Mouse (Mus musculus) hindbrain, embryonic 14.5 days (tissue): Measurements from ENCODE around the gene Zfp72. TPM values are rescaled to one million over a fixed set of nuclear protein-coding genes. Genes with fewer than 3 reads are reported as not detected.

Experiments used
- microRNA counts: library from miRNA; unstranded; fragments of <30 nt; microRNA quantifications from one replicate; lab custom pipeline; 2016
- microRNA-seq: library from miRNA; unstranded; fragments of <30 nt; microRNA quantifications from one replicate; pipeline ENCODE4, GENCODE M21; 2016
- polyA plus RNA-seq: library from polyadenylated mRNA; unstranded; fragments of >200 nt; fragmentation: Nextera tagmentation; extraction: Ambion mirVana; gene quantifications from 2 replicates; pipeline ENCODE4 v1.2.1, GENCODE M21; 2014

Gene Zfp72
- polyA plus RNA-seq, 1 experiment from 2014 or later, result 6.9 TPM

MicroRNA genes within 50 kb of the gene (microRNA counts, 519-probe panel; counts per million panel counts)
- not detected for microRNA mmu-miR-692 (lab: Ali Mortazavi, UCI)

Small RNA genes lying within 50 kb of the gene (microRNA-seq; reads per million reads assigned to microRNA genes)
- gene Mir692-3, result not detected

Other genes starting within 250 kb of the Zfp72 start
- gene Exoc3, start 182.1 kb downstream of the Zfp72 start, polyA plus RNA-seq, result 125 and 133 TPM in 2 replicates
- 0.51 and 0.52 TPM in 2 replicates for gene Ahrr, start 98.5 kb downstream of the Zfp72 start, polyA plus RNA-seq
- gene Pdcd6, start 73.3 kb downstream of the Zfp72 start, polyA plus RNA-seq, result 126 and 138 TPM in 2 replicates
- 195 and 217 TPM in 2 replicates for gene Sdha, start 40.6 kb downstream of the Zfp72 start, polyA plus RNA-seq
- gene Ccdc127, start 40.5 kb downstream of the Zfp72 start, polyA plus RNA-seq, result 46.2 and 46.8 TPM in 2 replicates
- not detected in 2 replicates for gene Lrrc14b, start 26.8 kb downstream of the Zfp72 start, polyA plus RNA-seq
- 74.7 and 91.2 TPM in 2 replicates for gene Ftl1-ps1, start 8.9 kb upstream of the Zfp72 start, polyA plus RNA-seq
- gene Zfp825, start 103.2 kb upstream of the Zfp72 start, polyA plus RNA-seq, result 15.6 and 17.0 TPM in 2 replicates
- 6.9 and 7.4 TPM in 2 replicates for gene Erap1, start 248.7 kb upstream of the Zfp72 start, polyA plus RNA-seq